8 mouse cellular contexts compared by ENCODE assay signal in the genomic region with DNA sequence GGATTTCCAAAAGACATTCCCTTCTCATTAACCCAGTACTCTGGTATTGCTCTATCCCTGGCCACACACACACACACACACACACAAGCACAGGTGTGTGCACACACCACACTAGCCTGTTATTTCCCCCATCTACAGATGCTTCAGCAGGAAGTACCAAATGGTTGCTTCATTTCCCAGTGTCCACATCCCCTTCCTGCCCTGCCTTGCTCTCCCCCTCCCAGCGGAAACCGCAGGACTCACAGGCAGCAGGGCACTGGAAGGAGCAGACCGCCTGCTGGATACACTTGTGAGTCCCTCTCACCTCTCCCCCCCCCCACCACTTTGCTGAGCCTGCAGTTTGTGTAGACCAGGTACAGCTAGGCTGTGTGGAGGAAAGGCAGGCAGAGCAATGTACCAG. TPM values are rescaled to one million over a fixed set of nuclear protein-coding genes. Genes with fewer than 3 reads are reported as not detected.
DNase-seq lines count a peak whose midpoint lies in the region; ATAC-seq and TF ChIP-seq lines count a peak whose summit lies in the region.

No protein-coding gene starts in this region.

- H3K27ac ChIP-seq in embryonic facial prominence, embryonic 13.5 days, result no peak overlapping the region
- H3K27ac ChIP-seq in embryonic facial prominence, embryonic 10.5 days (replicated peaks), result no peak overlapping the region
- peak overlapping the region; percentile 52 for H3K27ac ChIP-seq in bone marrow macrophage, adult 2 months (ENCODE audit: insufficient read depth, low read depth, low read length)
- H3K27ac ChIP-seq in intestine, embryonic 16.5 days (ENCODE audit: low read length), result no peak overlapping the region

- H3K36me3 ChIP-seq in embryonic facial prominence, embryonic 13.5 days, result no peaks in the 10 kb centered on the region
- H3K36me3 ChIP-seq in embryonic facial prominence, embryonic 10.5 days (replicated peaks), result no peaks in the 10 kb centered on the region
- H3K36me3 ChIP-seq in intestine, embryonic 16.5 days (ENCODE audit: control insufficient read depth, insufficient read depth, low read length), result no peaks in the 10 kb centered on the region

- TF ChIP-seq POLR2A in bone marrow macrophage, adult 2 months (IDR thresholded peaks at IDR 0.05; ENCODE audit: borderline replicate concordance, low read depth, low read length), result no peak

- no peak for DNase-seq in embryonic facial prominence, embryonic 10.5 days (ENCODE audit: low spot score)
- DNase-seq in lung, postnatal 10 days, result peak; percentile 81
- DNase-seq in thymus, postnatal 14 days, result peak; percentile 72
- DNase-seq in layer of hippocampus, adult 8-10 months (ENCODE audit: low spot score in 2 of 2), result no peak
- no peak for DNase-seq in cerebellum, postnatal 36 days

- H3K4me3 ChIP-seq in embryonic facial prominence, embryonic 13.5 days, result no peak overlapping the region
- no peak overlapping the region for H3K4me3 ChIP-seq in embryonic facial prominence, embryonic 10.5 days
- no peak overlapping the region for H3K4me3 ChIP-seq in bone marrow macrophage, adult 2 months (ENCODE audit: insufficient read depth, low read length)
- H3K4me3 ChIP-seq in intestine, embryonic 16.5 days (ENCODE audit: low read length), result no peak overlapping the region

- H3K9me3 ChIP-seq in embryonic facial prominence, embryonic 13.5 days, result no peaks in the 10 kb centered on the region
- no peaks in the 10 kb centered on the region for H3K9me3 ChIP-seq in embryonic facial prominence, embryonic 10.5 days
- H3K9me3 ChIP-seq in intestine, embryonic 16.5 days (ENCODE audit: control insufficient read depth, low read length), result no peaks in the 10 kb centered on the region

- H3K4me2 ChIP-seq in embryonic facial prominence, embryonic 13.5 days, result no peak overlapping the region
- no peak overlapping the region for H3K4me2 ChIP-seq in intestine, embryonic 16.5 days (ENCODE audit: low read depth, low read length)

- no peak for TF ChIP-seq CTCF in bone marrow macrophage, adult 2 months (IDR thresholded peaks at IDR 0.05; ENCODE audit: low read depth, low read length)

- 31% methylated on average over 3 of the region's 3 CpGs for WGBS in embryonic facial prominence, embryonic 13.5 days
- 16% methylated on average over 3 of the region's 3 CpGs for WGBS in embryonic facial prominence, embryonic 10.5 days
- WGBS in intestine, embryonic 16.5 days, result 42% methylated on average over 3 of the region's 3 CpGs

- peaks cover 27% of the 10 kb centered on the region for H3K4me1 ChIP-seq in embryonic facial prominence, embryonic 13.5 days
- peaks cover 51% of the 10 kb centered on the region for H3K4me1 ChIP-seq in embryonic facial prominence, embryonic 10.5 days
- peaks cover 52% of the 10 kb centered on the region for H3K4me1 ChIP-seq in bone marrow macrophage, adult 2 months (ENCODE audit: control insufficient read depth, insufficient read depth, low read length)
- H3K4me1 ChIP-seq in intestine, embryonic 16.5 days (ENCODE audit: control insufficient read depth, insufficient read depth, low read length), result peaks cover 39% of the 10 kb centered on the region

- ATAC-seq in embryonic facial prominence, embryonic 13.5 days (ENCODE audit: insufficient number of reproducible peaks, insufficient read depth, low FRiP score, low TSS enrichment, low read depth), result no peak
- peak; percentile 66 for ATAC-seq in intestine, embryonic 16.5 days

- no peaks in the 10 kb centered on the region for H3K27me3 ChIP-seq in embryonic facial prominence, embryonic 13.5 days
- no peaks in the 10 kb centered on the region for H3K27me3 ChIP-seq in embryonic facial prominence, embryonic 10.5 days (replicated peaks; ENCODE audit: low read depth, poor library complexity, severe bottlenecking)
- no peaks in the 10 kb centered on the region for H3K27me3 ChIP-seq in intestine, embryonic 16.5 days (replicated peaks; ENCODE audit: control insufficient read depth, insufficient read depth, low read length)

- 0 out of 2 replicates have a peak overlapping the region, but pooled peaks have one; percentile 21 for H3K9ac ChIP-seq in embryonic facial prominence, embryonic 13.5 days
- H3K9ac ChIP-seq in intestine, embryonic 16.5 days (ENCODE audit: low read depth, low read length), result no peak overlapping the region

RNA-seq across cellular contexts. Expression of a gene that starts 18.0 kb away (rescaled TPM):
- polyA plus RNA-seq in embryonic facial prominence, embryonic 13.5 days (2015; fragmentation: Nextera tagmentation; extraction: Ambion mirVana), result 13.9 and 16.8 TPM in 2 replicates
- 10.3 and 10.8 TPM in 2 replicates for polyA plus RNA-seq in embryonic facial prominence, embryonic 10.5 days (2016; fragmentation: Nextera tagmentation; extraction: Ambion mirVana)
- polyA plus RNA-seq in bone marrow macrophage, adult 2 months (2012; ENCODE audit: insufficient read depth, insufficient read length, missing spikeins), result 59.7 and 60.3 TPM in 2 replicates
- polyA plus RNA-seq in intestine, embryonic 16.5 days (2015; fragmentation: Nextera tagmentation; extraction: Ambion mirVana), result 28.7 and 32.4 TPM in 2 replicates
- 1 to 10 TPM; 4.2 to 8.6 (median 6.3) TPM for total RNA-seq in layer of hippocampus, adult 8-10 months (2022)

RNA-seq across cellular contexts. Expression of a gene that starts 57.2 kb away (rescaled TPM):
- 146 and 163 TPM in 2 replicates for polyA plus RNA-seq in embryonic facial prominence, embryonic 13.5 days (2015; fragmentation: Nextera tagmentation; extraction: Ambion mirVana)
- 138 and 139 TPM in 2 replicates for polyA plus RNA-seq in embryonic facial prominence, embryonic 10.5 days (2016; fragmentation: Nextera tagmentation; extraction: Ambion mirVana)
- 2.8 and 5.4 TPM in 2 replicates for polyA plus RNA-seq in bone marrow macrophage, adult 2 months (2012; ENCODE audit: insufficient read depth, insufficient read length, missing spikeins)
- 103 and 110 TPM in 2 replicates for polyA plus RNA-seq in intestine, embryonic 16.5 days (2015; fragmentation: Nextera tagmentation; extraction: Ambion mirVana)
- total RNA-seq in layer of hippocampus, adult 8-10 months (2022), result 10 to 100 TPM; 25.9 to 38.3 (median 31.6) TPM

Comparison
In these comparisons a context has a peak if more than half of its experiments do, and no peak if none do; other contexts are left out.
1. DNase-seq: peak in lung, postnatal 10 days (single experiment) and thymus, postnatal 14 days (single experiment); none in embryonic facial prominence, embryonic 10.5 days (single experiment), layer of hippocampus, adult 8-10 months (0 of 2) and cerebellum, postnatal 36 days (0 of 2).
2. RNA of a gene that starts 57.2 kb away (polyA plus RNA-seq): 146 to 163 TPM in embryonic facial prominence, embryonic 13.5 days, 138 to 139 TPM in embryonic facial prominence, embryonic 10.5 days and 103 to 110 TPM in intestine, embryonic 16.5 days; 2.8 to 5.4 TPM in bone marrow macrophage, adult 2 months; every median in the first group is over 10 times any median in the second.